Mouse (Mus musculus) neutrophil, adult 5-6 weeks (primary cell): ENCODE measurements around the gene Mfap1b. TPM values are rescaled to one million over a fixed set of nuclear protein-coding genes. Genes with fewer than 3 reads are reported as not detected.
"Not testable (repeated sequence)": the region's sequence is repeated elsewhere in the genome, so short reads cannot be mapped to it uniquely, and the experiment has no call there.

Experiments used
- ATAC-seq: fragments of 151-379, 151-347 bp; 2 replicates; pipeline ENCODE4 v1.8.0; 2017; ENCODE audit warnings: mild to moderate bottlenecking, moderate TSS enrichment; ENCODE audit not compliant: insufficient number of reproducible peaks, poor library complexity, low FRiP score, severe bottlenecking; ENCODE audit errors: extremely low read depth
- total RNA-seq: library from RNA; stranded (forward); fragments of 200-1000 nt; gene quantifications from 2 replicates; pipeline ENCODE4 v1.2.3, GENCODE M21; 2017

Gene Mfap1b
- total RNA-seq, 1 experiment from 2014 or later: 120 TPM

GRCm38 (mm10) chr2:121477491-121478266 is 3.8 kb upstream of the Mfap1b start:
- ATAC-seq: no peak

- not testable (repeated sequence) for ATAC-seq
Measured at GRCm38 (mm10) chr2:121475306-121475705, 1.4 kb upstream of the Mfap1b start.

GRCm38 (mm10) chr2:121474180-121474535 is 291 bp upstream of the Mfap1b start:
- no peak for ATAC-seq

- ATAC-seq: not testable (repeated sequence)
Measured at GRCm38 (mm10) chr2:121472783-121473182, 1.1 kb downstream of the Mfap1b start.

- ATAC-seq: peak; percentile 35; the same call in 1 of the 2 replicates
Measured at GRCm38 (mm10) chr2:121468982-121469381, 4.9 kb downstream of the Mfap1b start.

- no peak for ATAC-seq
Measured at GRCm38 (mm10) chr2:121460071-121460470, 13.8 kb downstream of the Mfap1b start.

- ATAC-seq: peak; percentile 98
Measured at GRCm38 (mm10) chr2:121456692-121457642, 16.9 kb downstream of the Mfap1b start, which contains the start of gene Serinc4. TSS of gene Serinc4 (minus strand) at chr2:121456781.

GRCm38 (mm10) chr2:121455534-121455933 is 18.3 kb downstream of the Mfap1b start:
- no peak for ATAC-seq

- ATAC-seq: no peak
Measured at GRCm38 (mm10) chr2:121453917-121454316, 19.9 kb downstream of the Mfap1b start.

- no peak for ATAC-seq
Measured at GRCm38 (mm10) chr2:121452990-121453389, 20.9 kb downstream of the Mfap1b start, which contains the start of gene Hypk. TSS of gene Hypk (plus strand) at chr2:121453290.

- ATAC-seq: no peak
Measured at GRCm38 (mm10) chr2:121452361-121452760, 21.5 kb downstream of the Mfap1b start.

- ATAC-seq: no peak
Measured at GRCm38 (mm10) chr2:121450093-121450492, 23.8 kb downstream of the Mfap1b start.

- ATAC-seq: no peak
Measured at GRCm38 (mm10) chr2:121449545-121450011, 24.3 kb downstream of the Mfap1b start.

- ATAC-seq: peak; percentile 90
Measured at GRCm38 (mm10) chr2:121448739-121449535, 24.9 kb downstream of the Mfap1b start, which contains the start of gene Serf2. TSS of gene Serf2 (plus strand) at chr2:121449195.

GRCm38 (mm10) chr2:121448136-121448535 is 25.7 kb downstream of the Mfap1b start:
- ATAC-seq: no peak

- ATAC-seq: no peak
Measured at GRCm38 (mm10) chr2:121447006-121447405, 26.9 kb downstream of the Mfap1b start.

GRCm38 (mm10) chr2:121446506-121446905 is 27.4 kb downstream of the Mfap1b start:
- ATAC-seq: no peak

- no peak for ATAC-seq
Measured at GRCm38 (mm10) chr2:121445117-121445516, 28.8 kb downstream of the Mfap1b start.

GRCm38 (mm10) chr2:121444178-121444577 is 29.7 kb downstream of the Mfap1b start, which contains the start of gene Ell3:
TSS of gene Ell3 (minus strand) at chr2:121444278.
- no peak for ATAC-seq
